Mouse (Mus musculus): ENCODE results near the gene Iffo1.

DNA sequence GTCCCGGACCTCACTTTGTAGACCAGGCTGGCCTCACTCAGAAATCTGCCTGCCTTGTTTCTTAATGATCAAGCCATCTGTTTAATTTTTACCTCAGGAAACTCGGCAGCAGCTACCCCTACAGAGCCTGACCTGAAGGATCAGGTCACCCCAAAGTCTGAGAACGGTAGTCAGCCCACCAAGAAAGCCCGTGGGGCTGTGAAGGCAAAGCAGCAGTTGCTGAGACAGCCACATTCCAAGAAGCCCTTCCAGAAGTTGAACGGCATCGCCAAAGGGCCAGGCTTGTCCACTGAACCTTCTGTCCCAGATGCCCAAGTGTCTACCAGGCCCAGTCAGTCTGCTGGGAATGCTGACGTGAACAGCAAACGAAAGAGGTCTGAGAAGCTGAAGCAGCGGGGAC is 1.1 kb upstream of the Iffo1 start:
- TF ChIP-seq CTCF (IDR thresholded peaks at IDR 0.05; ENCODE audit: control insufficient read depth, insufficient read depth, low read length) (no peak), POLR2A (IDR thresholded peaks at IDR 0.05; ENCODE audit: borderline replicate concordance, control insufficient read depth, low read depth, low read length) (no peak)

Measured in bone marrow, adult 2 months (tissue).